Mouse (Mus musculus) duodenum, adult 2 months (tissue): ENCODE measurements around the gene Atg4a-ps. TPM values are rescaled to one million over a fixed set of nuclear protein-coding genes. Genes with fewer than 3 reads are reported as not detected.

Source experiments
- polyA plus RNA-seq: library from polyadenylated mRNA; depleted of rRNA; stranded (reverse); fragments of >200 nt; gene quantifications from 2 replicates; pipeline ENCODE4 v1.2.3, GENCODE M21; 2012; ENCODE audit warnings: low replicate concordance; rRNA removed

The Atg4a-ps gene
- not detected in 2 replicates for polyA plus RNA-seq

GRCm38 (mm10) chr3:103645968-103646367 is at the start of gene Atg4a-ps:
Gene Atg4a-ps (minus strand): TSS chr3:103646068.

Other genes with a start within 250 kb of the Atg4a-ps start
- gene Syt6, start 70.8 kb downstream of the Atg4a-ps start, polyA plus RNA-seq = 0.08 and 0.28 TPM in 2 replicates
- gene Olfml3, start 91.9 kb upstream of the Atg4a-ps start, polyA plus RNA-seq = 4.5 and 4.6 TPM in 2 replicates
- not detected in 2 replicates for gene Gm10964, start 93.3 kb upstream of the Atg4a-ps start, polyA plus RNA-seq
- gene Hipk1, start 145.5 kb upstream of the Atg4a-ps start, polyA plus RNA-seq = 18.4 and 37.7 TPM in 2 replicates
- 8.0 TPM in 2 replicates for gene Dclre1b, start 163.4 kb upstream of the Atg4a-ps start, polyA plus RNA-seq
- 5.0 and 7.6 TPM in 2 replicates for gene Ap4b1, start 163.5 kb upstream of the Atg4a-ps start, polyA plus RNA-seq
- not detected in 2 replicates for gene Gm43064, start 163.5 kb upstream of the Atg4a-ps start, polyA plus RNA-seq
- gene Bcl2l15, start 186.5 kb upstream of the Atg4a-ps start, polyA plus RNA-seq = 0.97 and 7.1 TPM in 2 replicates
- gene Ptpn22, start 213.7 kb upstream of the Atg4a-ps start, polyA plus RNA-seq = 1.1 and 2.0 TPM in 2 replicates